Mouse (Mus musculus) right cerebral cortex, adult 18-20 months (tissue): ENCODE measurements around the gene Ablim2.

ENCODE experiments used
- DNase-seq: peaks from one replicate; pipeline ENCODE4 v3.0.0; 2022; ENCODE audit warnings: mixed read lengths

Ablim2 gene

DNA sequence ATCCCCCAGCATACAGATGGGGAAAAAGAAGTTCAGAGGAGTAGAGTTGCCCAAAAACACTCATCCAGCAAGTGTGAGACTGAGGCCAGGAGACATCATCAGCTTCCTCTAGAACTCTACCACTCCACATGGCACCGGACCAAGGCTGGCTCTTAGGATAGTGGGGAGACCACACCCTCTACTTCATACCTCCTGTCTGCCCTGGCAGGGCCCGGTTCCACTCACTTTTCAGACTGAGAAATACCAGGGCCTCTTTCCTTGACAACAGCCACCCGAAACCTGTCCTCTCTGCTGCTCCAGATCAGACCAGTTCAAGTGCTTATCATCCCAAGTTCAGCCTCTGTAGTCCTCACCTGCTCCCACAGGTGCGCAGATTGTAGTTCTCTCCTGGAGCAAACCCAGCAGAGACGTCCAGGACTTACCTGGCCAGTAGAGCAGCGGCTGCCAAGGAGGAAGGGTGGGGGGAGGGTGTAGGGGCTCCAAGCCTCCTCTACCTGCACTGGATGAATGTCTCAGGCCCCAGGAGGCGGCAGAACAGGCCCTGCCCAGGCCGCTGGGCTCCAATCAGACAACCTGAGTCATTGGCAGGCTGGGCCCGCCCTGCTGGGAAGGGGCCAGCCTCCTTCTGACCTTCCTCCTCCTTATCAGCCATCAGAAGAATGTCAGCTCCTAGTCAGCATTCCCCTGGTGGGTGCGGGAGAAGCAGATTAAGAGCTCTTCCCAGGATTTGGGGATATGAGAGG lies 18.0 kb upstream of the Ablim2 start, which contains the start of gene Sh3tc1:
Sh3tc1 (minus strand) TSS at position 452 of the 743 bp plus-strand sequence.
- DNase-seq = no peak

DNA sequence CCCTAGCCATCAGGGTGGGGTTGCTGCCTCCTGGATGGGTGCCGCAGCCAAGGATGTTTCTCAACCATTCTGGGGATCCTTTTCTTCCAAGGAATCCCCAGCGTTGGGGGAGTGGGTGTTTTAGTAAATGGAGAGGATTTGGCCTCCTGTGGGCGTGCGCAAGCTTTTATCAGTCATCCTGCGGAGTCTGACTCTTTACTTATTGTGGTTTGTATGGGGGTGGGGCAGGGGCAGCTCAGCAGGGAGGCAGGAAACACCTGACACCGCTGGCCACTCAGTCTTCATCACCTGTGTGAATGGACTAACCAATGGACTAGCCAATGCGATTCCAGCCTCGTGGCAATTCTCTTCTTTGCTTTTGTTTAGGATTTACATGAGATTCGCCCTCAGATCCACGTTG lies 17.0 kb upstream of the Ablim2 start:
- DNase-seq = no peak

DNA sequence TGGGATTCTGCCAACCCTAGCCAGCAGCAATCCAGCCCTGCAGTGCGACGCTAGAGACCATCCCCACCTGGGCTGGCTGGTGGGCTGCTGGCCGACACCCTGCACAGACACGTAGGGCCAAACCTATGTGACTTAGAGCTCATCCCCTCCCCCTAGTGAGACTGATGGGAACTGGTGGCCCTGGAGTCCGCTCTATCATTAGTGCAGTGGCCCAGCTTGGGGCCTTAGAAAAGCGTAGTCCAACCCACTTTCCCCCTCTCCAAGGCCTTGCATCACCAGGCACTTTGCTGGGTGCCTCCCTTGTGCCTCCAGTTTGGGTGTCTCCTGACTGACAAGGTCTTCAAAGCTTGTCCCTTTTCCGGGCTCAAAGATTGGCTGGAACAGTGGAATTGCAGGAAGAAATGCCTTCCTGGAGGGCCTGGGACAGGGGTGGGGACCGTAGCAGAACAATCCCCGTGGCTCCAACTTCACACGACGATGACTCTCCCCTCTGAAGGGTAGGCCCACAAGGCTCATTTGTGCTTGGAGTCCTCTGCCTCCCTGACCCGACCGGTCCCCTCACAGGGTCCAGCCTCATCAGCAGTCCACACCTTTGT lies 16.4 kb upstream of the Ablim2 start:
- no peak for DNase-seq

DNA sequence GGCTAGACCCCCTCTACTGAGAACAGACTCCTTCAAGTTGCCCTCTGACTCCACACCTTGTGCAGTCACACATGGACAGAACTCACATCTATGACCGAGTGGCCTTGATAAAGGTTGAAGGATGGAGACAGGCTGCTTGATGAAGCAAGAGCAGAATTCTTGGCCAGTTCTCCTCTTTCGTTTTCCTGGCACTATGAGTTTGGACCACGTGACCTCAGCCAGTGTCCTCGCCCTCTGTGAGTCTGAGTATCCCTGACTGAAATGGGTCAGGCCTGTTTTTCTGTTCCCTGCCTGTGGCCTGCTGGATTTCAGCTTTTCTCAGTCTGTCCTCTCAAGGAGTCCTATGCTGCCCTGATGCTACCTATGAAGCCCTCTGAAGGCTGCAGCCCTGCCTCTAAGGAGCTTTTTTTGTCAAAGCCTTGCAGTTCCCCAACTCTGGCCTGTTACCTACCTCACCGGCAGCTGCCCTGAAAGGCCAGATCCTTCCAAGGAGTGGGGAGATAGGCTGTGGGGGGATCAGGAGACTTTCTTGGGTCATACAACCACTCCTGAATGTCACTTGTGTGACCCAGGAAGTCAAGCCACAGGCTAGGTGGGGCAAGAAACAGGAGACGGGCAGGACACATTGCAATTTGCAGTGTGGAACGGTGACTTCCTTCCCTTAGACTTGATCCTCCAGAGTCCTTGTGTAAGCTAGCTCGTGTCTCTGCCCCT lies 14.3 kb upstream of the Ablim2 start:
- DNase-seq = no peak

DNA sequence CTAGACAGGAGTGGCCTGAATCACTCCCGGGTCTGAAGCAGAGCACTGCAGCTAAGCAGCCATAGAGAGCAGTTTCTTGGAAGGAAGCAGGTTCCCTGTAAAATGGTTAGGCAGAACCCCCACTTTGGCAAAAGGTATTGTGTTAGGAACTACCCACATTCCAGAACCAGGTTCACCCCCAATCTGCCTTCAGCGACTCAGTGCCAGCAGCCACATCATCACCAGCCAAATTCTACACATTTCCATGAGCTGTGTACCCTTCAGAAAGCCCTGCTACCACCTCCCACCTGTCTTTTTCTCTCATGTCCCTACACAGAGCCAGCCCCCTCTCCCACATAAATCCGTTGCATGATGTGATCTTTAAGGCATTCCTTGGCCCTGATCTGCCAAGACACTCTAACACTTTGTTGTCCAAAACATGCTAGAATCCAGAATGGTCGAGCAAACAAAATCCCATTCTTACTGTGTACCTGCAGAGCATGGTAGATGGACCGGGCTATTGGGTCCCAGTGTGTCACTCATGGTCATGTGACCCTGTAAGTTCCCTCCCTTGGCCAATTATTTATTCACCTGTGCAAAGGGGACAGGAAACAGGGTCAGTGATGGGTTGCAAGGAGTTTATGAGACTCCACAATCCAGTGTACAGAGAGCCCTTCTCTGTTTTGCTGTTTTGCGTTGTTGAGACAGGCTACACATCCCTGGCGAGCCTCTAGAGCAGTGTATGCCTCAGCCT lies 13.5 kb upstream of the Ablim2 start:
- DNase-seq = peak; percentile 65

DNA sequence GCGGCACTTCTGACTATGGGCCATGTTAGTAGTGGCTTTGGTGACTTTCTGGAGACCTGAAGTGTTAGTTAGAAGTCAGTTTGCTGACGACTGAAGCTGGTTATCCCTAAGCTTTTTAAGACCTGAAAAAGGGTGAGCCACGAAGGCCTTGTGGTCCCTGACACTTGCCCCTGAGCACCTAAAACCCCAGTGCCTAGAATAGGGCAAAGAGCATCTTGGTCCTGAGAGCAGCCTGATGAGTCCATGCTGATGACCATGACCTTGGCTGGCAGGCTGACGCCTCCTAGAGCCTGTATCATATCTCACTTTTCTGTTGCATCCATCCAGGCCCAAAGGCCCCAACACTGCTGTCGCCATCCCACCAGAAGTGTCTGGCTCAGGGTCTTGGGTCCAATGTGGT lies 12.3 kb upstream of the Ablim2 start:
- DNase-seq = no peak

DNA sequence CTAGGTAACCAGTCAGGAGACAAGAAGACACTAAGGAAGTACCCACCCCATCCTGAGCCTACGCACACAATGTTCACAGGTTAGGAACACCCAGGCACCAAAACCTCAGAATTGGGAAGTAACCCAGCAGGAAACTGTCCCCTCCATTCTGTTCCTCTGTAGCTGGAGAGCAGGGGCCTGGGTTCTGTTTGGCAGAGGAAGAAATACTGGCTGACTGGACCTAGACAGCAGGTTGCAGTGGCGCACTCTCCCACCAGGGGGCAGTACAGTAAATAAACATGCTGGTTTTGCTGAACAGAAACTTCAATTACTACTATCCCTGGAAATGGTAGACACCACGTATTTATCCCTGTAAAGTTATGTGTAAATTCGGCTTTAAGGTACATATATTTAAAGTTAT lies 10.8 kb upstream of the Ablim2 start:
- DNase-seq = peak; percentile 61

DNA sequence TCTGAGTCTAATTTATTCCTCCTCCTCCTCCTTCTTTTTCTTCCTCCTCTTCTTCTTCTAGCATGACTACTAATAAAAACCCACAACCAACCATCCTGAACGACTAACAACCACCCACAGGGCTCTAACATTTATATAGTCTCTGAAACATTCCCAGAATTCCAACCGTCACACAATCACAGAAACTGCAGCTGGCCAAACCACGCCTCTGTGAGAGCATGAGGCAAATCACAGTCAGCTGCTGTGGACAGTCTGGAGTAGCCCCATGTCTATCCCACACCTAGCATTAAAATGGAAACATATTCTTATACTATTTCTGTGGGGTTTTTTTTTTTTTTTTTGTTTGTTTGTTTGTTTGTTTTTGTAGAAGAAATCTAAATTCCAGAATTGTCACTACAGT lies 8.3 kb upstream of the Ablim2 start:
- no peak for DNase-seq

DNA sequence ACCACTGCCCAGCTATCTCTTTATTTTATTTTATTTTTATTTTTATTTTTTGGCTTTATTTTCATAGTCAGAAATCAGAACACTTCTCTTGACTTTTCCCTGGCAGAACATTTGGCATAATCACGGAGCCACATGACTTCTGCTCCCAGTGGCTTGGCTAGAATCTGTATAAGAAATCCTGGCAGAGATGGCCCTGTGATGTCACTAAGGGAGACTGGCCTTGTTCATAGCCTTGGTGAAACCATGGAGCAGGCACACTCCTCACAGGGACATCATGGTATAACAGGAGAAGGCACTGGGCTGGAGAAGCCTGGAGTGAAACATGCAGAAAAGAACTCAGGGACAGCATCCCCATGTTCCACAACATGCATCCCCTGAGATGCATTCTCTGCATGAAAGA lies 7.7 kb upstream of the Ablim2 start:
- no peak for DNase-seq

DNA sequence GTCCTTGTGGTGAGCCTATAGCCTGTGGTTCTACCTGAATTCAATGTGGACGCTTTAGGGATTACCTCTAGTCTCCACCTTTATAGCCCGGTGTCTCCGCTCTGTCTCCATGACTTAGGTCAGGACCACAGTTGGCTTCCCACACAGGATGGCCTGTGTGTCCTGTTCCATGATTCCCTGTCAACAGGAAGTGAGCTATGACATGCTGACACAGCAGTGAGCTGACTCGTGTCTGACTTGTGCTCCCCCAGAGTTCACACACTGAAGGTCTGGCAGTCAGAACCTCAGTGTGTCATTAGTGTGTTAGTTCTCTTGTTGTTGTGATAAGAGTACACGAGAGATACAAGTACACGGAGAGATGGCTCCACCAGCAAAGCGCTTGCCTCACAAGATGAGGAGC lies 6.7 kb upstream of the Ablim2 start:
- no peak for DNase-seq

DNA sequence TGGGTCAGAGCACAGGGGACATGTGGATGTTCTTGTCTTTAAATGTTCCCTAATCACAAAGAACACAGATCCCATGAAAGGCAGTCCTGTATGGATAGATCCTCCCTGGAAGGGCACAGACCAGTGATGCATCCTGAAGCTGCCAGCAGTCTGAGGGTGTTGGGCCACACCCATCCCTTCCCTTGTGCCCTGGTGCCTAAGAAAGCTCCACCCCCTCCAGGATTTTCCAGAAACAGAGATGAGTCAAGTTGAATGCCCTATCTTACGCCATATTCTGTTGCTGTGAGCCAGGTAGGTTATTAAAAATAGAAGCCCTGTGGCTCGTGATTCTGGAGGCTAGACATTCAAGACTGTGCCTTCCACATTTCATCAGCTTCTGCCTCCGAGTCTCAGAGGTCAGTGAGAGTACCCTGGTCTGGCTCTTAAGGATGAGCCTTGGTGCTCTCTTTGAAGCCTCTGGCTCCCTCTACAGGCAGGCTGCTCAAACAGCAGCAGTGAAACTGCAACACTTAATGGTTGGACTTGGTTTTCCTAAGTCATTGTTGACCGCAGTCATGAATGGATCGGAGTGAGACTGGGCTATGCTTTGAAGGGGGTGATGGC lies 2.4 kb upstream of the Ablim2 start:
- peak; percentile 46 for DNase-seq

DNA sequence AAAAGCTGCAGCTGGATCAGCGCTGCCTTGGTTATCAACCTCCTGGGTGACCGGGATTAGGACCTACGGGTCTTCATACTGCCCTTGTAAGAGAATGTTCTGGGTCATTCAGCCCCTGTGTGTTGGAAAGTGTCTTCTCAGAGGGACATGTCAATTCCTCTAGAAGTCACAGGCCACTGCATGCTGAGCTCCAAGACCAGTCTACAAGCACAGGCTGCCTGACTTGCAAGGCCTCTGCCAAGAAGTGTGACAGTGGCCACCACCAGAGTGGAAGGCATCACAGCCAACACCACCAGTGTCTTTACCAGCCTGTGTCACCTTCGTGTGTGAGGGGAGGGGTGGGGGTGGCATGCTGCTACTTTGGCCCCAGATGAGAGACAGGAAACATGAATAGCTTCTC lies 1.7 kb upstream of the Ablim2 start:
- no peak for DNase-seq

DNA sequence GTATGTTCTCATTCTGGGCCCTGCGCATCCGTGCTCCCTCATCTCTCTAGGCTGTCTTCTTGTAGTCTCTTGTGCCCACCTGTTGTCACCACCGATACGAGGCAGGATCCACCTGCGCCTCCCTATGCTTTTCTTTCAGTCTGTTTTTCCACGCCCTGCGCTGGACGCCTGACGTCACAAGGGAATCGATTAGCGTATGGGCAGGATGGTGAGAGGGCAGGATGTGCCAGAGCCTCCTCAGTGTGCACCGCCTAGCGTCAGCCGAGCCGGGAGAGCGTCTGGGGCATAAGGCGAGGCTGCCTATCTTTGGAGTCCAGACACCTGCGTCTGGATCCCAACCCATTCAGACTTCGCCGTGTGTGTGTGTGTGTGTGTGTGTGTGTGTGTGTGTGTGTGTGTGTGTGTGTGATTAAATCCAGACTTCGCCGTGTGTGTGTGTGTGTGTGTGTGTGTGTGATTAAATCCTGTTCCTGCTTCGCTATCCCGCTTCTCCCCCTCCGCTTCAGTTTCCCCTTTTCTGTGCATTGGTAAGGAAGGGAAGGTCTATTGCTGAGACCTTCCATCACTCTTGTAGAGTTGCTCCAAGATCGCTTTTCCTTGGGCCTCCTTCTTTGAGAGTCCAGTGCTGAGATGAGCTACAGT lies 562 bp upstream of the Ablim2 start:
- DNase-seq = peak; percentile 88

DNA sequence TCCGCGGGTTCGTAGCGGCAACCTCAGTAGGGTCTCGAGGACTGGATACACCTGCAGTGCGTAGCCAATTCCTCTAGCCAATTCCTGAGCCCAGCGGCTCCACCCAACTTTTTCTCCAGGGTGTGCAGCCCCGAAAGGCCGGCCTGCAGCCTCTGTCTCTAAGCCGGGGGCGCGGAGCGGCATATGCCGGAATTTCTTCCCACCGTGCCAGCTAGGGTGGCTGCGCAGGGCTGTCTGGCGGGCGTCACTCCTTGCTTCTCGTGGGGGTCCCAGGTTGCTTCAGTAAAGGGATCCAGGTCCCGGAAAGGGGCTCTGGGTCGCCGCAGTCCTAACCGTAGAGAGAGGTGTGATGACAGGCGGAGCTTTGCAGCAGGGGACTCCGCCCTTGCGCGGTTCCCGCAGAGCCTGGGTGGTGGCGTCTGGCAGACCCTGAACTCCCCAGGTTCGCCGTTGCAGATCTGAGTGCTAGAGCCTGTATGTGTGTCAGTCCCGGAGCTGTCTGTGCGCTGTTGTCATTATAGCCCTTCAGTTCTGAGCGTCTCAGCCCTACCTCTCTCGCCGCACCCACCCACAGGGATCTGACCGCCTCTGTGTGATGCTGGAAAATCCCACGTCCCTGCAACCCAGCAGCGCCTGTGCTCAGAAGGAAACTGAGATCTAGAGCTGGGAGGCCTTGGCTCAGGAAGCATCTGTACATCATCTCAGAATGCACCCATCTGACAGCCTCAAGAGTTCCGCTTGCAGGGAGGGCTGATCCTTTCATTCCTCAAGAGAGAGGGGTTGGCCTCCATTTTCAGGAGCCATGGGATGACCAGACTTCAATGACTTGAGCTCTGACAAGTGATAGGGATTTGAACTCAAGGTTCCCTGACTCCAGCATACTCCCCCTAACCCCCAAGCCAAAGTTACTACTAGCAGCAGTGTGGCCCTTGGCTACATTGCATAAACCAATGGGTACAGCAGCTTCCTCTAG lies 687 bp downstream of the Ablim2 start:
- DNase-seq = peak; percentile 80

DNA sequence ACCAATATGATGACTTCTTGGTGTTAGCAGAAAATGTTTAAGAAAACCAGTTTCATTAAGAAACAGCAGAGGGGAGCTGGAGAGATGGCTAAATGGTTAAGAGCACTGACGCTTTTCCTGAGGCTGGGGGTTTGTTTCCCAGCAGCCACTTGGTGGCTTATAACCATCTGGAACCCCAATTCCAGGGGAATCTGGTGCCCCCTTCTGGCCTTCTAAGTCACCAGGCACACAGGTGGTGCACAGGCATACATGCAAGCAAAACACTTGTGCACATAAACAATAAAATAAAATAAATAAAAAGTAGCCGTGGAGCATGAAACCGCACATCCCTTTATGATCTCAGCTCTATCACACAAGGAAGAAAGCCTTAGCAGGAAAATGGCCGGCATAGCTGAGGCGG lies 3.6 kb downstream of the Ablim2 start:
- no peak for DNase-seq

DNA sequence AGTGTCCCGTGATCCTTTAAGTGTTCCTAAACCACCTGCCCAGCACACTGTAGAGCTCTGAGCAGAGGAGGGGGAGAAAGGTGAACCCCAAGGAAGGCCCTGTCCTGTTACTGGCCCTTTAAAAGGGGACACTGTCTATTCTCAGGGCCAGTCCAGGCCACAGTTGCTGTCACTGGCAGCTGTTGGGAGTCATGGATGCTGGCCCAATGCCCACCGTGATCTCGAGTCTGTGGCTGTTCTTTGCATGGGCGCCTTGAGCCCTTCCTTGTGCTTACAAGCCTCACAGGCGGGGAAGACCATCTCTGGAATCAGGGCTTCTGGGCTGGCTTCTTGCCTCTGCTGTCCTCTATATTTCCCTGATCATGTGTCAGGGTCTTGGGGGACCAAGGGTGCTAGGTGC lies 4.7 kb downstream of the Ablim2 start:
- peak; percentile 35 for DNase-seq

DNA sequence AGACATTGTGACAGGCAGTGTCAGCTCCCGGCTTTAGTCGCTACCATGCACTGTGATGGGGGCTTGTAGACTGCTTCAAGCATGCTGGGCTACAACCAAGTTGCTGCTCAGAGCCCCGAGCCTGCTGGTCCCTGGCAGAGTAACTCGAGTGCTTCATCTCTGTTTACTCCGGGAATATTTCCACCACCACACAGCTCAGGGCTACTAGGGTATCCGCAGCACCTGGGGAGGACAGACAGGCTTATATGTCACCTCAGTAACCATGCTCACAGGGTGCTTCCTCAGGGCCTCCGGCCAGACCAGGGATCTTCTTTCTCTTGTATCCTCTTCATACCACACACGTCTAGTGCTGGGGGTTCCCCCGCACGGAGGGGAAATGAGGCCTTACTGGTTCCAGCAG lies 5.2 kb downstream of the Ablim2 start:
- no peak for DNase-seq

DNA sequence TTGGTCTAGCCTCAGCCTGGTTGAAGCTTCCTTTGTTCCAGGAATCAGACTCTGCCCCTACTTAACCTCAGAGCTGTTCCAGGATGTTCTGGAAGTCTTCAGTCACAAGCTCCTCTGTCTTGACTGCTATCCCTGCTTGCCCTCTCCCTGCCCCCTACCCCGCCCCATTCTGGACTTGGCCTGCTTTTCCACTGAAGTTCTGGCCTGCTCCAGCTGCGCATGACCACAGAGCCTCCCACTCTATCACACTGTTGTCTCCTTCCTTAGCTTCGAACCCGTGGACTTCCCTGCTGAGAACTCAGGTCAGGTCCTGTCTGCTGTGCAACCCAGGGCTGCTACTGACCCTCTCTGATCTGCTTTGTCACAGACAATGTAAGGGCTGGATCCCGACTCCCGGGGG lies 8.2 kb downstream of the Ablim2 start:
- no peak for DNase-seq

DNA sequence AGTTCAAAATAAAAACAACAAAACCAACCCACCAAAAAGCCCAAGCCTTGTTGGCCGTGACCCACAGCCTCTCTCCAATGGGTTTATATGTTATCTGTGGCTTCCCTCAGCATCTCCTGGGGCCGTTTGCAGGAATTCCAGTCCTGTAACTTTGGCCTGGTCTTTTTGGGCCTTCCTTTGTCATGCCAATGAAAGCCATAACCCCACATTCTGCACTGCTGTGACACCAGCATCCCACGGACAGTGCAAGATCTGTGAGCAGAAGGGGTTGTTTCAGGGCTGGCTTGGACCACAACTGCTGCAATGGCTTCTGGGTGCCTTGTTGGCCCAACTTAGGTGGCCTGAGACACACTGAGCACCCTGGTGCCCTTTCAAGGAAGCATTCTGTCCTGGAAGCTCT lies 10.8 kb downstream of the Ablim2 start:
- DNase-seq = no peak

DNA sequence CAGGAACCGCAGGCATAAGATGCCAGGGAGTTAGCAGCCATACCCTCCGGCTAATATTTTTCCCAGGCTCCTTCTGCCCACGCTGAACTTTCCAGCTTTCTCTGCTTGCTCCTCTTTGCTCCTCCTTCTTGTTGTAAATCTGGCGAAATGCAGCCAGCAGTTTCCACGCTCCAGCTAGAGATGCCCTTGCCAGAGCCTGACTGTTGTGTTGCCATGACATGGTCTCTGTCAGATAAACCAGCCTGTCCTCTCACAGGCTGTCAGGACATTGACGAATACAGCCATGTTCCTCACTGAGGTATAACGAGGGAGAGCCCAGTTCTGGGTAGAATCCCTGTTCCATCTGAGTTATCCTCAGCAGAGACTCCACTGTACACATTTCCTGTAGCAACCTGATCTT lies 11.3 kb downstream of the Ablim2 start:
- DNase-seq = no peak

DNA sequence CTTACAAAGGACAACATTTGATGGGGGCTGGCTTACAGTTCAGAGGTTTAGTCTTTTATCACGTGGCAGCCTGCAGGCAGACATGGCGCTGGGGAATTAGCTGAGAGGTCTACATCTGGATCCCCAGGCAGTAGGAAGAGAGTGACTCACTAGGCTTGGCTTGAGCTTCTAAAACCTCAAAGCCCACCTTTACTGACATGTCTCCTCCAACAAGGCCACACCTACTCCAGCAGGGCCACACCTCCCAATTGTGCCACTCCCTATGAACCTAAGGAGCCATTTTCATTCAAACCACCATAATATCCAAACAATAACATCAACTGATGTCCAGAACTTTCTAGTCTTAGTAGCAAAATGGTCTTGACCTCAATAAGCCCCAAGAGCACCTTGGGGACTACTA lies 12.6 kb downstream of the Ablim2 start:
- no peak for DNase-seq
